Mouse (Mus musculus): ENCODE data around the gene Lhfpl2. TPM values are rescaled to one million over a fixed set of nuclear protein-coding genes. Genes with fewer than 3 reads are reported as not detected.

Gene Lhfpl2
- polyA plus RNA-seq, 1 experiment from 2014 or later: 21.0 TPM

GRCm38 (mm10) chr13:94115476-94115875 is 57.9 kb downstream of the Lhfpl2 start:
- peaks cover 10% of the 10 kb centered on the region; the same call in 1 of the 2 replicates for H3K9me3 ChIP-seq
- WGBS: 71% methylated on average over 4 of the region's 4 CpGs
- H3K27ac ChIP-seq: no peak overlapping the region
- H3K36me3 ChIP-seq (replicated peaks): peaks cover 16% of the 10 kb centered on the region
- peaks cover 24% of the 10 kb centered on the region for H3K4me1 ChIP-seq
- H3K27me3 ChIP-seq (ENCODE audit: poor library complexity, severe bottlenecking): no peaks in the 10 kb centered on the region
- no peak overlapping the region for H3K4me3 ChIP-seq
- DNase-seq (ENCODE audit: extremely low spot score, low spot score): no peak

- WGBS: 60% methylated on average over 13 of the region's 13 CpGs
- no peak for DNase-seq (ENCODE audit: extremely low spot score, low spot score)
- Histone ChIP-seq H3K36me3 (replicated peaks) (peaks cover 21% of the 10 kb centered on the region), H3K4me3 (no peak overlapping the region), H3K4me1 (peaks cover 24% of the 10 kb centered on the region), H3K9me3 (peaks cover 10% of the 10 kb centered on the region; the same call in 1 of the 2 replicates), H3K27me3 (ENCODE audit: poor library complexity, severe bottlenecking) (no peaks in the 10 kb centered on the region), H3K27ac (peak overlapping the region; percentile 40; the same call in 1 of the 2 replicates)
These were observed 59.3 kb downstream of the Lhfpl2 start for GRCm38 (mm10) chr13:94116705-94117410.

GRCm38 (mm10) chr13:94117522-94117921 is 59.9 kb downstream of the Lhfpl2 start:
- H3K4me1 ChIP-seq: peaks cover 24% of the 10 kb centered on the region
- 96% methylated on average over 10 of the region's 10 CpGs for WGBS
- no peak overlapping the region for H3K4me3 ChIP-seq
- no peaks in the 10 kb centered on the region for H3K27me3 ChIP-seq (ENCODE audit: poor library complexity, severe bottlenecking)
- H3K36me3 ChIP-seq (replicated peaks): peaks cover 21% of the 10 kb centered on the region
- DNase-seq (ENCODE audit: extremely low spot score, low spot score): no peak
- peaks cover 10% of the 10 kb centered on the region; the same call in 1 of the 2 replicates for H3K9me3 ChIP-seq
- no peak overlapping the region for H3K27ac ChIP-seq

- Histone ChIP-seq H3K36me3 (replicated peaks) (peaks cover 27% of the 10 kb centered on the region), H3K4me3 (no peak overlapping the region), H3K27me3 (ENCODE audit: poor library complexity, severe bottlenecking) (no peaks in the 10 kb centered on the region), H3K4me1 (peaks cover 24% of the 10 kb centered on the region), H3K27ac (no peak overlapping the region), H3K9me3 (peaks cover 10% of the 10 kb centered on the region; the same call in 1 of the 2 replicates)
- 94% methylated on average over 1 of the region's 1 CpGs for WGBS
- no peak for DNase-seq (ENCODE audit: extremely low spot score, low spot score)
These were observed 60.5 kb downstream of the Lhfpl2 start for GRCm38 (mm10) chr13:94118091-94118490.

- Histone ChIP-seq H3K36me3 (replicated peaks) (peaks cover 33% of the 10 kb centered on the region), H3K4me1 (peaks cover 24% of the 10 kb centered on the region), H3K4me3 (no peak overlapping the region), H3K9me3 (peaks cover 10% of the 10 kb centered on the region; the same call in 1 of the 2 replicates), H3K27me3 (ENCODE audit: poor library complexity, severe bottlenecking) (no peaks in the 10 kb centered on the region), H3K27ac (no peak overlapping the region)
- 90% methylated on average over 5 of the region's 5 CpGs for WGBS
- no peak for DNase-seq (ENCODE audit: extremely low spot score, low spot score)
These were observed 61.7 kb downstream of the Lhfpl2 start for GRCm38 (mm10) chr13:94119309-94119708.

- Histone ChIP-seq H3K36me3 (replicated peaks) (peaks cover 28% of the 10 kb centered on the region), H3K27me3 (ENCODE audit: poor library complexity, severe bottlenecking) (no peaks in the 10 kb centered on the region), H3K4me1 (no peaks in the 10 kb centered on the region), H3K4me3 (no peak overlapping the region), H3K9me3 (peaks cover 3% of the 10 kb centered on the region; the same call in 1 of the 2 replicates), H3K27ac (no peak overlapping the region)
- 93% methylated on average over 16 of the region's 16 CpGs for WGBS
- DNase-seq (ENCODE audit: extremely low spot score, low spot score): no peak
These were observed 65.4 kb downstream of the Lhfpl2 start for GRCm38 (mm10) chr13:94122703-94123592.

GRCm38 (mm10) chr13:94130394-94130793 is 72.8 kb downstream of the Lhfpl2 start:
- no peak for DNase-seq (ENCODE audit: extremely low spot score, low spot score)
- Histone ChIP-seq H3K27me3 (ENCODE audit: poor library complexity, severe bottlenecking) (no peaks in the 10 kb centered on the region), H3K4me1 (peaks cover 34% of the 10 kb centered on the region), H3K9me3 (no peaks in the 10 kb centered on the region), H3K36me3 (replicated peaks) (no peaks in the 10 kb centered on the region), H3K27ac (peak overlapping the region; percentile 30; the same call in 1 of the 2 replicates), H3K4me3 (no peak overlapping the region)
- 53% methylated on average over 7 of the region's 7 CpGs for WGBS

GRCm38 (mm10) chr13:94131135-94131534 is 73.5 kb downstream of the Lhfpl2 start:
- 91% methylated on average over 4 of the region's 4 CpGs for WGBS
- no peak overlapping the region for H3K4me3 ChIP-seq
- no peaks in the 10 kb centered on the region for H3K36me3 ChIP-seq (replicated peaks)
- no peak overlapping the region for H3K27ac ChIP-seq
- no peaks in the 10 kb centered on the region for H3K27me3 ChIP-seq (ENCODE audit: poor library complexity, severe bottlenecking)
- DNase-seq (ENCODE audit: extremely low spot score, low spot score): no peak
- no peaks in the 10 kb centered on the region for H3K9me3 ChIP-seq
- peaks cover 41% of the 10 kb centered on the region for H3K4me1 ChIP-seq

- 77% methylated on average over 13 of the region's 13 CpGs for WGBS
- no peak for DNase-seq (ENCODE audit: extremely low spot score, low spot score)
- peaks cover 49% of the 10 kb centered on the region for H3K4me1 ChIP-seq
- no peaks in the 10 kb centered on the region for H3K36me3 ChIP-seq (replicated peaks)
- H3K9me3 ChIP-seq: no peaks in the 10 kb centered on the region
- H3K4me3 ChIP-seq: no peak overlapping the region
- H3K27ac ChIP-seq: no peak overlapping the region
- H3K27me3 ChIP-seq (ENCODE audit: poor library complexity, severe bottlenecking): no peaks in the 10 kb centered on the region
These were observed 74.8 kb downstream of the Lhfpl2 start for GRCm38 (mm10) chr13:94132187-94132995.

GRCm38 (mm10) chr13:94134646-94135045 is 77.0 kb downstream of the Lhfpl2 start:
- 53% methylated on average over 7 of the region's 7 CpGs for WGBS
- Histone ChIP-seq H3K9me3 (no peaks in the 10 kb centered on the region), H3K4me3 (no peak overlapping the region), H3K4me1 (peaks cover 59% of the 10 kb centered on the region), H3K27me3 (ENCODE audit: poor library complexity, severe bottlenecking) (no peaks in the 10 kb centered on the region), H3K36me3 (replicated peaks) (no peaks in the 10 kb centered on the region), H3K27ac (no peak overlapping the region)
- DNase-seq (ENCODE audit: extremely low spot score, low spot score): no peak

- no peak overlapping the region for H3K4me3 ChIP-seq
- H3K27me3 ChIP-seq (ENCODE audit: poor library complexity, severe bottlenecking): no peaks in the 10 kb centered on the region
- peaks cover 60% of the 10 kb centered on the region for H3K4me1 ChIP-seq
- H3K27ac ChIP-seq: no peak overlapping the region
- no peak for DNase-seq (ENCODE audit: extremely low spot score, low spot score)
- no peaks in the 10 kb centered on the region for H3K9me3 ChIP-seq
- WGBS: 79% methylated on average over 7 of the region's 7 CpGs
- no peaks in the 10 kb centered on the region for H3K36me3 ChIP-seq (replicated peaks)
These were observed 77.6 kb downstream of the Lhfpl2 start for GRCm38 (mm10) chr13:94135180-94135579.

- DNase-seq (ENCODE audit: extremely low spot score, low spot score): no peak
- Histone ChIP-seq H3K9me3 (no peaks in the 10 kb centered on the region), H3K4me3 (no peak overlapping the region), H3K4me1 (peaks cover 80% of the 10 kb centered on the region), H3K27me3 (ENCODE audit: poor library complexity, severe bottlenecking) (peaks cover 18% of the 10 kb centered on the region), H3K27ac (peak overlapping the region; percentile 51; the same call in 1 of the 2 replicates), H3K36me3 (replicated peaks) (no peaks in the 10 kb centered on the region)
- 70% methylated on average over 14 of the region's 14 CpGs for WGBS
These were observed 82.3 kb downstream of the Lhfpl2 start for GRCm38 (mm10) chr13:94139713-94140445.
